Mouse (Mus musculus) lung, postnatal 25 days (tissue): ENCODE measurements at regions not wholly inside any gene's neighbourhood (a gene's known extent, or its start where the extent isn't known, plus 50 kb on each side); places are given as distances from the start of the nearest gene placed in this dataset.
"Not testable (repeated sequence)": the region's sequence is repeated elsewhere in the genome, so short reads cannot be mapped to it uniquely, and the experiment has no call there.

Source experiments
- DNase-seq: peaks from one replicate; pipeline ENCODE4 v3.0.0; 2022; ENCODE audit warnings: low spot score

DNA sequence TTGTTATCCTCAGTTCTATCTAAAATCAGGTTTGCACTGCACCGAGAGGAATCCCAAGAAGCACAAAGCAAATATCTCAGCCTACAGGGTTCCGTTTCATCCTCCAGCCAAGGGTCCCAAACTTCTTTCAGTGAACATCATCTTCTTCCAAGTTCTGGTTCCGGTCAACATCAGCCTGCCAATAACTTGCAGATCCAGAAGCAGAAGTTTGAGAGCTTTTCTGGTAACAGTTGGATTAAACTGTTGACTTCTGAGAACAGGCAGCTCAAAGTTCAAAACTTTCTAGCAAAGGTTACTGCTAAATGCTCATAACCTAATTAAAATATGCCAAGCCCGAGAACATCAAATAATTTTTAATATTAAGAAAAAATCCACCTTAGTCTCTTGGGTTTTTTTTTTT, 237.0 kb upstream of the Gm37988 start:
- DNase-seq: no peak

DNA sequence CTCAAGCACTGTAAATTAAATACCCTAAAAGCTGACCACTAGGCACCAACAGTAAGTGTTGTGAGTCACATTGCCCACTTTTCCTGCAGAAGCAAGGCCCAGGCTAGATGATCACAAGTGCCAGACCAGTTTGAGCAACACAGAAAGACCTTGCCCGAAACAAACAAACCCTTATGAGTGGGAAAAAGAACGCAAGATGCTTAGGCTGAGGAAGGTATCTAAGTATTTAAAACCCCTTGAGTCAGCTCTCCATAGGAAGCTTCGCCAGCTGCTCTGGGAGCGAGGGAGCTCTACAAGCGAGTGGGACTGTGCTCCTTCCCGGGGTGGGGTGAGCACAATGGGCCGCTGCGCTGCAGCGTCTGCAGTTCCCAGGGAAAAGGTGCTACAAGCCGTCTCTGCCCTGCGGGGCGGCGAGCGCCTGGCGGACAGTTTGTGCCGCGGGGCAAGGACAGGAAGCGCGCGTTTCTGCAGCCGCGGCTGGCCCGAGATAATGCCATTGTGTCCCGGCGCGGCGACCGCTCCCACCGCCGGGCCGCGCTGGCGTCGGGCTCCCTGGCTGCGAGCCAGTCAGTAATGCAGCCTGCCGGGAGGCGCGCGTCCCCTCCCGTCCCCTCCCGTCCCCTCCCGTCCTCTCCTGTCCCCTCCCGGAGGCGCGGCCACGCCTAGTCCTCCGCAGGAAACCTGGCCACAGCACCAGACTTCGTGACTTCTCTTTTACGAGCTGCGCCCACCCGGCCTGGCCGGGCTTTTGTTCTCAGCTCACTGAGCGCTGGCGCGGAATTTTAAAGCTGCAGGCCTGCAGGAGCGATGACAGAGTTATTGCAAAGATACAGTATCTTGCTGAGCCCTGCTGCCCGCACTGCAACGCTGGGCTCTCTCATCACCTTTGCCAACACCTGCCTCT, 236.1 kb upstream of the Gm37988 start:
- DNase-seq: peak; percentile 84

DNA sequence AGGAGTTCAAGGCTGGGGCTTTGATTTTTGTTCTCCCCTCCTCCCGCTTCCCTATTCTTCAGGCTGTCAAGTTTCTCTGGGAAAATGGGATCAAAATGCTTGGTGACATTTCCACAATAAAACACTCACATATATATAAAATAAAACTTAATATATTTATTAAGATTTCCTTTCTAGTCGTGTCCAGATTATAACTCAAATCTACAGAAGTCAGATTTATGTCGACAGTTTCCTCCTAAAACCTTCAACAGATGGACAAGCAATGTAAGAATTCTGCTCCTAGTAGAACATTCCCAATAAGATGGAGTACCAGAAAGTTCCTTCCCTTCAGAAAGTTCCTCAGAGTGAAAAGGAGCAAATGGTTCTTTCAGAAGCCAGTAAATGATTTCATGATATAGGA, 235.4 kb upstream of the Gm37988 start:
- DNase-seq: no peak

DNA sequence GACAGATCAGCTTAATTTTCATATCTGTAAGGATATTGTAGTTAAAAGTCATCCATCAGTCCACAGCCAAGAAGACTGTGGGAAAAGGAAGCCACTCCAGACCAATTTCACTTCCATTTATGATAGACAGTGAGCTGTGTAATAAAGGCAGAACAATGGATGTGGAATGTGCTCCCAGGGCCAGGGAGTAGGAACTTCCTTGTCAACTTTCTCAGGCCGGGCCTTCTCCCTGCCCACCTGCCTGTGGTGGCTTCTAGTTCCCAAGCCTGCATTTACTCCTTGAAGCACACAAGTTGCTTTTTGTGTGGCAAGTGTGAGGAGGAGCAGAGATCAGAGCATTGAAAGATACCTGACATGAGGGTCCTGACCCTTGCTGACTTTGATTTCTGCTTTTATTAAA, 233.6 kb upstream of the Gm37988 start:
- DNase-seq: peak; percentile 35

DNA sequence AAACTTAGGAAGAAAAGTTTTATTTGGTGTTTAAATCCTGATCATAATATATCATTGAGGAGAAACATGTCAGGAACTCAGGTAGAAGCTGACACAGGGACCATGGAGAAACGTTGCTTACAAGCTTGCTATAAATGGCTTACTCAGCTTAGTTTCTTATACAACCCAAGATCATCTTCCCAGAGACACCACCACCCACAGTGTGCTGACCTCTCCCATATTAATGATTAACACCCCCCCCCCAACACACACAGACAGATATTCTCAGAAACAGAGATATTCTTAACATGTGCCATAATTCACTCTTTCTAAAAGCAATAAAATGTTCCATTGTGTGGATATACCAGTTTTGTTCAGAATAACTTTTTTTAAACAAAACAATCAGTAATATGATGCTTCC, 230.7 kb upstream of the Gm37988 start:
- no peak for DNase-seq

DNA sequence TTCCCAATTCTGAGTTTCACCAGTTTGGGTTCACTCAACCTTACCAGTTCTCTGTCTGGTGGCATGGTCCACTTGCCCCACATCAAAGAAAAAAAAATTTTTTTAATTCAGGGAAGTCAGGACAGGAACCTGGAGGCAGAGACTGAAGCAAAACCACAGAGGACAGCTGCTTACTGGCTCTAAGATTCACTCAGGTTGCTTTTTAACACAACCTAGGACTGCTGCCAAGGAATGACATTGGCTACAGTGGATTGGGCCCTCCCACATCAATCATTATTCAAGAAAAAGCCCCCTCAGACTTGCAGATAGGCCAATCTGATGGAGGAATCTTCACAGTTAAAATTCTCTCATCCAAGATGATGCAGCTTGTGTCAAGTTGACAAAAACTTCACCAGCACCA, 225.2 kb upstream of the Gm37988 start:
- DNase-seq: no peak

DNA sequence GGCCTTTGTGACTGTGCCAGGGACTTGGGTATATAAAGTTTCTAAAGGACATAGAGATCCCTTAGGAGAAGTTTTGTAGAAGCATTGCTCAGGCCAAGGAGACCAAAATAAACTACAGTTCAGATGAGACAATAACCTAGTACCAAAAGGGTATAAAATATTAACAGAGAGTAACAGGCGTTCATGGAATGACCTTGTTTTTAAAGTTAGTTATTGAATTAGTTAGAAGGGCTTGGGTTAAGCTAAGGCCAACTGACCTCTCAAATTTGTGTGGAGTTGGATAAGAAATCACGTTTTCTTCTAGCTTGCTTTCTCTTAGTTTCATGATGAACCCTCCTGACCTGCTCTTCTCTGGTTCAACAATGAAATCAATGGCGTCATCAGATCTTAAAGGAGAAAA, 209.8 kb upstream of the Gm37988 start:
- DNase-seq: no peak

DNA sequence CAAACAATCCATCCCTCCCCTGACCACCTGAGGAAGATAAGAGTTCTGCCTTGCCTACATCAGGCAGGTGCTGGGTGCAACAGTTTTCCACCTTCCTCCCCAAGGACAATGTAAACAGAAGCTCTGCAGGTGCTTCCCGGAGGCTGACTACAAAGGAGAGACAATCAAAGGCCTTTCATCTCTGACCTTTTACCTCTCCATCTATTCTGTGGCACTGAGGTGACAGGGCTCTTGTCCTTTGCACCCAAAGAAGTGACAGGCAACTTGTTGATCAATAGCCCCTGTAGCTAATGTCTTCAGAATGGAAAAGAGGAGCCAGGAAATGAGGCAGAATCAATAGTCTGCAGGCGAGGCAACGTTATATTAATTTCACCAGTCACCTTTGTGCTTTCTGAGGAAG, 209.3 kb upstream of the Gm37988 start:
- DNase-seq: no peak

DNA sequence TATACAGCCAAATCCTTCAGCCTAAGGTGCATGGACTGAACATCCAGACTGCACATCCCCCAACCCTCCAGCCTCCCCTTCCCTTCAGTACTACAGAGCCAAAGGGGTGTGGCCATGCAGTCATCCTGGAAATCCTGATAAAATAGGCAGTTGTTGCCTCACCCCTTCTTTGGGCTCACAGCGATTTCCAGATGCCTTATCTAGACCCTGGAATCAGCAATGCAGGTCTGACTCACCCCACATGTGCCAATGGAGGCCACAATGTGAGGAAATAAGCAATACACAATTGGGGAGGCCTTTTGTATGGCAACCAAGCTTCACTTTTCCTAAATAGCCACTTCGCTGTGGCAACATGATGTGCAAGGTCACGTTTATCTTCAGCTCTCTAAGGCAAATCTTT, 205.3 kb upstream of the Gm37988 start:
- DNase-seq: peak; percentile 55

DNA sequence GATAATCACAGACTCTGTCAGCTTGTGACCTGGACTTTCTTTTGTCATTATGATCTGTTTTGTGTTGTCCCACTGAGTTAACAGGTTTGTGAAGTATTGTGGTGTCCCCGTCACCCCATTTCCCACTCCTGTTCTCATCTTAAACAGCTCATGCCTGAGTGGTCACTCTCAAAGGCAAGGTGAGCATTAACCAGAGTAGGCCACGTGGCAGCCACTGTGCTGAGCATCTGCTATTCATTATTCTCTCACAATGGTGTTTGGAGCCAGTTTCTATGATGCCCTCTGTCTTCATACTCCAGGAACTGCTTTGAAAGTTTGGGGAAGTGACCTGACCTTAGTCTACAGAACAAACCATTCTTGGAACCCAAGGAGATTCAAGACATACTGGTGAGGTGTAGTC, 198.9 kb upstream of the Gm37988 start:
- no peak for DNase-seq

DNA sequence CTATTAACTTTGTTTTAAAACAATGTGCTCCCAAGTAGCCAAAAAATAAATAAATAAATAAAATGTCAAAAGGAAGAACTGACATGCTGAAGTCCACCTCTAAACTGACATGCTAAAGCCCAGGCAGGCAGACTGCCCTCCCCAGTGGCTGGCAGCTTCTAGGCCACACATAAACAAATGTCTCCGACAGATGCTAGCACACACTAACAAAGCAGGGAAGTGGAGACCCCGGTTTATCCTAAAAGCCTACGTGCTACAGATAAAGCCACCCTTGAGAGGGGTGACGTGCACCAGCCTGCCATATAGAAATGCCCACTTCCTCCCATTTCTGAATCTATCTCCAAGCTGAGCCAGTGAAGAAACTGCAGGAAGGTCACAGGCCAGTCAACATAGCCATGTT, 194.4 kb upstream of the Gm37988 start:
- DNase-seq: peak; percentile 51

DNA sequence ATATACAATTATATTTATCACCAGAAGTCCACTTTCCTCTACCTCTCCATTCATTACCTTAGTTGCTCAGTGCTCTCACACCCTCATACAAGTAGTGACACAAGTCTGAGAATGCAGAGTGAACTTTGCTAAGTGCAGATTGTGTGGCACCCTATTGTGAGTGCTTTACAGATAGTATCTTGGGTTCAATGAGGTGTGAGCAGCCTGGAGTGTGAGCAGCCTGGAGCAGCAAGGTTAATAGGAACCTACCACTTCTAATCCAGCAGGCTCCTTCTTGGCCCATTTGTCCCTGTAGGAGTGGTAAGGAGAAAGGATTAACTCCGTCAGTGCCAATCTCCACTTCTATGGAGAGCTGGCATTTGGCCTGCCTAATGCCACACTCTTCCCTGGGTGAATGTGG, 192.4 kb upstream of the Gm37988 start:
- DNase-seq: no peak

DNA sequence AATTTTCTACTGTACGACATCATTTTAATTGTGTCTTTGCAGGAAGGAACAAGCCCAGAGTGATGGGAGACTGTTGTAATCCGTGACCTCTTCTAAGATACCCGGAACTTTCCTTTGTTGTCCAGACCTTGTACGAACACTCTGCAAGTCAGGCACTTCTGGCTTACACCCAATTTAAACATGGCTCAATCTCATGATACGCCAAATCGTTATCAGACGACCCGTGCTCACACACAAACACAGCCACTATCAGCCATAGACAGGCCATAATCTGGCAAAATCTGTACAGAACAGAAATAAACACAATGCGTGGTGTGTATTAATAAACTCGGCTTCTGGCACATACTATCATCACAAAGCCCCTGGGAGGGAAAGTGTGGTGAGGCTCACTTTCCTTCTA, 190.2 kb upstream of the Gm37988 start:
- DNase-seq: peak; percentile 85

DNA sequence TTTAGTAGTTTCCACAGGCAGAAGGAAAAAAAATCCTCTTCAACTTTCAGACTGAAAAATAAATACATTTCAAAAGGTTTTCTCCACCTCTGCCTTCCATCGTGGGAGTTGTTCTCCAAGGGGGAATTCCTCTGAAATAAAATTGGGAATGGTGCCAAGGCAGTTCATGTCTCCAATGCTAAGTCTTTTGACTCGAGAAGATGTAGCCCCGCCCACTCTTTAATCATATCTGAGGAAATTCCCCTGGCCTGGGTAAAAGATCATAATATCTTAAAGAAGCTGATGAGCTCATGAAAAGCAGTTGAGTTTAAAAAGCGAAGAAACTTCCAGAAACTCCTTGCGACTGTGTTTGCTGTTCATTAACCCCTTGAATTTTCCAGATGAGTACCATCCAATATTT, 185.3 kb upstream of the Gm37988 start:
- peak; percentile 16 for DNase-seq

DNA sequence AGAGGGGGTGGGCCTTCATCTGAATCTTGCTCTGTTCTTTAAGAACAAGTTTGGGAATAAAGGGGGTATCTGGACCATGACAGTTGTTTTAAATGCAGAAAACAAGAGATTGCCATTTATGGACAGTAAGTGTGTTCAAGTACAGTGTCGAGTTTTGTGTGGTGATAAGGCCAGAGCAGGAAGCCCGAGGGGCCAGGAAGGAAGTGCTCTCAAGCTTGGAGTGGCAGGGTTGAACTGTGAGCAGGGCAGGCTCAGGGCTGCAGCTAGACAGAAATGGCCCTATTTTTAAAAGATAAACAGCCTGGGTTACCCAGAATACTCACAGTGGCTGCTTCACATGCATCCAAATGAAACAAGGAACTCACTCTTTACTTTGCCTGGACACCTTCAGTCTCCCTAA, 184.4 kb upstream of the Gm37988 start:
- DNase-seq: peak; percentile 21

DNA sequence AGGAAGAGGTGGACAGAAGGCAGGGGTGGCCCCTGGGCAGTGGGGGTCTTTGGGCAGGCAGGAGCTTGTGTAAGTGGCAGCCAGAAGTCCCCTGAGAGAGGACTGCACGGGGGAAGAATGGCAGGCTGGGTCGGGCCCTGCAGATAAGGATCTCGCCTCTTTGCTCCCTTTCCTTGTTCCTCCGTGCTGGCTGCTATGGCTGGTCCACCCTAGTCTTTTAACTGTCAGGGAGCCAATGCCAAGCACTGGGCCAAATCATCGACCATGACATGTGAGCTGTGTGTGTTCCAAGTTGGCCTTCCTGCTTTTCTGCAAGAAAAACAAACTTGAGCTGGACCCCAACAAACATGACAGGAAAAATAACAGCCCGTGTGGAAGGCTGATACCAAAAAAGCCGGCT, 153.8 kb upstream of the Gm37988 start:
- DNase-seq: peak; percentile 29

DNA sequence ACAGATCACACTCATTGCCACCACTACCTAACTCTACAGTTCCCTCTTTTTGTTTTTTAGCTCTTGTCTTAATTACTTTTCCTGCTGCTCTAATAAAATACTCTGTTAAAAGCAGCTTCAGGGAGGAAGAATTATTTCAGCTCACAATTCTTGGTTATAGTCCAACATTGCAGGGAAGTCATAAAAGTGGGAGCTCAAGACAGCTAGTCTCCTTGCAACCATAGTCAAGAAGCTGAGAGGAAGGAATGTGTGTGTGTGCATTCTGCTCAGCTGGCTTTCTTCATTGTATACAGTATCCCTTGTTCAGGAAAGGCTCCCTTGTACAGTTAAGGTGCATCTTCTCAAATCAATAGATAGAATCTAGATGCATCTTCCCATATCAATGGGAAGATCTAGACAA, 152.4 kb upstream of the Gm37988 start:
- DNase-seq: no peak

DNA sequence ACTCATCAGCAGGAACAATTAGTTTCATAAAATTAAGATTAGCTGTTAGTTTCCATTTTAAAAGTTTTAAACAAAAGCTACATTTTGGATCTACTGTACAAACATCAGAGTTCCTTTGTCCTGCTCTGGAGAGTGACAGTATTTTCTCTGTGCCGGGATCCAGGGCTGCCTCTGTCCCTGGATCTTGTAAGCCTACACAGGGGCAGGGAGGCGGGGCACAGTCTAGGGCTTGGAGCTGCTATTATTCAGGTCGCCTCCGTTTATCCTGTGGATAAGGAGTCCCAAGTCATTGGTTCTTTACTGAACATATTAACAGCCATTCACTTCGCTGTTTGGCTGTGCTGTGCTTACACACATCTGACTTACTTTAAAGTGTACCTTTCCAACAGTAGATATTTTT, 150.8 kb upstream of the Gm37988 start:
- no peak for DNase-seq

DNA sequence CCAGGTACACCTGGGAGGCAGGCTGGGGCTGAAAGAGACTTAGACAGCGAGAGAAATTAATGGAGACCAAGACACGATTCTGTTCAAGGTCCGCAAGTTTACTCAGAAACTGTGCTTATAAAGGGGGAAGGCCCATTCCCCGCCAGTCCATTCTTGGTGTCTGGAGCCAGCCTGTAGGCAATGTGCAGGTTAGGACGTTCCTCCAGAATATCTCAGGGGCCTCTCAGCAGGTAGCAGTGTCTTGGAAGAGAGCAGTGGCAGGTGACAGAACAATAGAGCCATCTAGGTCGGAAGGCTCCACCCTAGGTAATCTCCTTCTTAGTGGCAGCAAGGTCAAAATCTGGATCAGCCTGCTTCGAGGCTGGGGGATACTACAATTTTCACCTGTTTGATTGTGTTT, 147.6 kb upstream of the Gm37988 start:
- not testable (repeated sequence) for DNase-seq

DNA sequence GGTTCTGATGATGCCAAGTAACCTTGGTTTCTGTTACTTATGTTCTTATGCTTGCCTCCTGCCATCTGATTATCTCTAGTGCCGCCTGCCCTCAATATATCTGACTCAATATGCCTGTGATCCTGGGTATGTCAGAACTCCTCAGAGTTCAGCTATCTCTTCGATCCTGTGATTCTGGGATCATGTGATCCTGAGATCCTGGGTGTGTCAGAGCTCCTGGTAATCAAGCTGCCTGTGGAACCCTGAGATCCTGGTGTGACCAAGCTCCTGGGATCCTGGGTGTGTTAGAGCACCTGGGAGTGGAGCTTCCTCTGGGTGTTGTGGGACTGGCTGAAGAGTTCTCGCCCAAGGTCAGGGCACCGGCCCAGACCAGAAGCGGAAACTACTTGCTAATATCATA, 147.1 kb upstream of the Gm37988 start:
- DNase-seq: not testable (repeated sequence)

DNA sequence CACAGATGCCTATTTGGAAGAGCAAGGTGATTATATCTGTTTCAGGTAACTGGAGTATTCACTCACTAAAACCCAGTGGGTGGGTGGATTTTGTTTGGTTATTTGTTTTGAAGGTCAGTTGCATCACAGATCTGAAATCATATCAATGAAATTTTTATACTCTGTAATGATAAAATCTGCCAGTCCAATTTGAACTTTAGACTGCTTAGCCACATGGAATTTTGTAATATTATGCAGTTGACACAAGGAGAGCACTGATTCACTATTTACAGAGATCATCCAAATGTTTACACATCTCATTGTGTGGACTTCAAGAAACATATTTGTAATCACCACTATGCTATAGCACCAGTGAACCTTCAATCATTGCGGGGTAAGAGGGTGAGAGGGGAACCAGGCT, 145.9 kb upstream of the Gm37988 start:
- no peak for DNase-seq

DNA sequence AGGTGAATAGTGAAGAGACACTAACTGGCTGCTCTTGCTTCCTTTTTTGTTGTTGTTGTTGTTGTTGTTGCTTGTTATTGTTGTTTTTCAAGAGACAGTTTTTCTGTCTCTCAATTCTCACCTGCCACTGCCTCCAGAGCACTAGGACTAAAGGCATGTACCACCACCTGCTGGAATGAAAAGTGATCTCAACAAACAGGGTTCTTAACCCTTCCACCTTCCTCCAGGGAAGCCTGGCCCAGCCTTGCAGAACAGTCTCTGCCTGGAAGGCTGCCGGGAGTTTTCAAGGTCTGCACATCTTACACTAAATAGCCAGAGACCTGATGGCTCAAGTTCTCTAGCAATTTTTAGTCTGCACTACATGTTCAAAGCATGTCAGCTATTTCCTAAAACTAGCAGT, 138.0 kb upstream of the Gm37988 start:
- no peak for DNase-seq

DNA sequence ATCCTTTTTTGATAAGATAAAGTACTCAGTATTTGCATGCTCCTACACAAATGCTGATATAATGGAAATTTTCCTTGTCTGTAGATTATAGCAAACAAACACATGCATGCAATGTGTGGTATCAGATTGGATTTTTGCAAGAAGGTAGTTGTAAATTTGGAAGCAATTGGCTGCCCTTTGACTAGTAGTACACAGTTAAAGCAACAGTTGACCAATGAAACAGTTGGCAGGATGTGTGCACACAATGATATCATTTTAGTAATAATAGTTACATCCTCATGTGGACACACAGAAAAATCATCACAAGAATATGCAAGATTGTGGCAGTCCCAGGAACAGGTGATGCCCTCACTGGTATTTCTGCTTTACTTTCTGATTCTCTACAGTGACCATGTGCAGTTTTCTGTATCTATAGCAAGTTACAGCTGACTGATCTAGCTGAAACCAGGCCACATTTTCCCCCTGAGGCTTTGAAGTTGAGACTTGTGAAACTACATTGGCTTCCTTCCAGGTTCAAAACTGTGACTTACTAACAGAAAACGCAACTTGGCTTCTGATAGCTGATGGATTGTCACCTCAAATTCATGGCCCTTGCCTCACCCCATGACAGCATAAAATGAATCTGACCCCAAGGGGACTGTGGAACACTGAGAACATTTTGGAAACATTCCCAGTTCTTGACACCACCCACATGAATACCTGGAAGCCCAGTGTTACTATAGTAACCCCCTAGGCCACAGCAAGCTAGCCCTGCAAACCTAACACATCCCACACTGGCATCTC, 136.3 kb upstream of the Gm37988 start:
- DNase-seq: peak; percentile 22
